Mouse (Mus musculus) limb, embryonic 11.5 days (tissue): Measurements from ENCODE around the gene Gpr61. TPM values are rescaled to one million over a fixed set of nuclear protein-coding genes. Genes with fewer than 3 reads are reported as not detected.

Source experiments
- ATAC-seq: fragments of 200-750 bp; cut with Nextera tagmentation; 2 replicates; pipeline ENCODE4 v1.8.0; 2017; ENCODE audit warnings: low read depth; ENCODE audit not compliant: insufficient number of reproducible peaks, low FRiP score, low TSS enrichment
- DNase-seq: peaks from one replicate; pipeline ENCODE4 v3.0.0-alpha.2; 2015; ENCODE audit warnings: low spot score
- H3K27ac ChIP-seq: fragments of 300-500 bp; sonication (generic); replicated peaks from 2 replicates; pipeline ENCODE4 v1.5.1; 2014; ENCODE audit warnings: low read depth, mild to moderate bottlenecking, low read length
- H3K27me3 ChIP-seq: fragments of 300-500 bp; sonication (generic); 2 replicates; pipeline ENCODE4 v1.6.1; 2014; ENCODE audit warnings: mild to moderate bottlenecking, low read length, mixed read lengths; ENCODE audit not compliant: control insufficient read depth, insufficient read depth
- H3K36me3 ChIP-seq: fragments of 300-500 bp; sonication (generic); 2 replicates; pipeline ENCODE4 v1.6.1; 2014; ENCODE audit warnings: mild to moderate bottlenecking, low read length, moderate library complexity, mixed read lengths; ENCODE audit not compliant: control insufficient read depth, insufficient read depth
- H3K4me1 ChIP-seq: fragments of 300-500 bp; sonication (generic); 2 replicates; pipeline ENCODE4 v1.6.1; 2014; ENCODE audit warnings: low read length, mixed read lengths; ENCODE audit not compliant: control insufficient read depth, insufficient read depth
- H3K4me2 ChIP-seq: fragments of 300-500 bp; sonication (generic); 2 replicates; pipeline ENCODE4 v1.6.1; 2014; ENCODE audit warnings: low read depth, mild to moderate bottlenecking, moderate library complexity; ENCODE audit not compliant: severe bottlenecking
- H3K4me3 ChIP-seq: fragments of 300-500 bp; sonication (generic); 2 replicates; pipeline ENCODE4 v1.5.1; 2014; ENCODE audit warnings: low read depth, low read length
- H3K9ac ChIP-seq: fragments of 300-500 bp; sonication (generic); 2 replicates; pipeline ENCODE4 v1.6.1; 2014; ENCODE audit warnings: mild to moderate bottlenecking, low read length
- H3K9me3 ChIP-seq: fragments of 300-500 bp; sonication (generic); 2 replicates; pipeline ENCODE4 v1.6.1; 2016; ENCODE audit warnings: low read length; ENCODE audit not compliant: control insufficient read depth
- WGBS: fragments of 180-500 bp; shearing (Covaris S2); extraction: QIAGEN DNeasy Blood & Tissue Kit; methylation state at CpG from one replicate; pipeline ENCODE4 v1.1.7; 2014; 5-methylcytosine and 5-hydroxymethylcytosine counted together
- polyA plus RNA-seq: library from polyadenylated mRNA; unstranded; fragments of >200 nt; fragmentation: Nextera tagmentation; extraction: Ambion mirVana; gene quantifications from 2 replicates; pipeline ENCODE4 v1.2.1, GENCODE M21; 2014

The Gpr61 gene
- polyA plus RNA-seq, 1 experiment from 2014 or later: 0.29 TPM

- H3K4me1 ChIP-seq: peaks cover 8% of the 10 kb centered on the region
- H3K9ac ChIP-seq: no peak overlapping the region
- no peaks in the 10 kb centered on the region for H3K36me3 ChIP-seq
- no peak for DNase-seq
- H3K27me3 ChIP-seq: no peaks in the 10 kb centered on the region
- no peak overlapping the region for H3K27ac ChIP-seq
- WGBS: 92% methylated on average over 4 of the region's 4 CpGs
- H3K4me2 ChIP-seq: no peak overlapping the region
- no peak overlapping the region for H3K4me3 ChIP-seq
- H3K9me3 ChIP-seq: no peaks in the 10 kb centered on the region
- ATAC-seq: no peak
Observed at GRCm38 (mm10) chr3:108129804-108130203, 24.9 kb downstream of the Gpr61 start.

GRCm38 (mm10) chr3:108129367-108129766 is 25.3 kb downstream of the Gpr61 start:
- Histone ChIP-seq H3K36me3 (no peaks in the 10 kb centered on the region), H3K4me3 (no peak overlapping the region), H3K27me3 (no peaks in the 10 kb centered on the region), H3K27ac (no peak overlapping the region), H3K9ac (no peak overlapping the region), H3K4me1 (peaks cover 8% of the 10 kb centered on the region), H3K4me2 (no peak overlapping the region), H3K9me3 (no peaks in the 10 kb centered on the region)
- DNase-seq (no peak), ATAC-seq (no peak)
- WGBS: 93% methylated on average over 4 of the region's 4 CpGs

GRCm38 (mm10) chr3:108128520-108128919 is 26.2 kb downstream of the Gpr61 start:
- WGBS: 74% methylated on average over 5 of the region's 5 CpGs
- peaks cover 8% of the 10 kb centered on the region for H3K4me1 ChIP-seq

GRCm38 (mm10) chr3:108126327-108126726 is 28.4 kb downstream of the Gpr61 start:
- ATAC-seq: no peak
- H3K4me1 ChIP-seq: peaks cover 8% of the 10 kb centered on the region
- no peaks in the 10 kb centered on the region for H3K9me3 ChIP-seq
- 88% methylated on average over 3 of the region's 3 CpGs for WGBS
- no peak overlapping the region for H3K4me3 ChIP-seq
- H3K27ac ChIP-seq: no peak overlapping the region
- H3K36me3 ChIP-seq: peaks cover under 1% of the 10 kb centered on the region; the same call in 1 of the 2 replicates
- H3K27me3 ChIP-seq: no peaks in the 10 kb centered on the region
- no peak overlapping the region for H3K4me2 ChIP-seq
- H3K9ac ChIP-seq: no peak overlapping the region
- no peak for DNase-seq

More at GRCm38 (mm10) chr3:108128520-108128919, 26.2 kb downstream of the Gpr61 start:
- Histone ChIP-seq H3K27me3 (no peaks in the 10 kb centered on the region), H3K27ac (no peak overlapping the region), H3K4me3 (no peak overlapping the region), H3K9ac (no peak overlapping the region), H3K36me3 (no peaks in the 10 kb centered on the region), H3K9me3 (no peaks in the 10 kb centered on the region), H3K4me2 (no peak overlapping the region)
- no peak for ATAC-seq
- DNase-seq: no peak

GRCm38 (mm10) chr3:108124131-108124530 is 30.6 kb downstream of the Gpr61 start:
- no peak for DNase-seq
- H3K4me2 ChIP-seq: no peak overlapping the region
- H3K4me3 ChIP-seq: no peak overlapping the region
- WGBS: 54% methylated on average over 1 of the region's 1 CpGs
- no peaks in the 10 kb centered on the region for H3K9me3 ChIP-seq
- peaks cover 8% of the 10 kb centered on the region for H3K4me1 ChIP-seq
- H3K9ac ChIP-seq: no peak overlapping the region
- ATAC-seq: no peak
- H3K27ac ChIP-seq: no peak overlapping the region
- H3K27me3 ChIP-seq: no peaks in the 10 kb centered on the region
- peaks cover 2% of the 10 kb centered on the region; the same call in 1 of the 2 replicates for H3K36me3 ChIP-seq

- Histone ChIP-seq H3K27me3 (no peaks in the 10 kb centered on the region), H3K36me3 (peaks cover 6% of the 10 kb centered on the region; the same call in 1 of the 2 replicates), H3K4me1 (no peaks in the 10 kb centered on the region; the same call in 1 of the 2 replicates), H3K4me2 (no peak overlapping the region), H3K9me3 (no peaks in the 10 kb centered on the region), H3K4me3 (no peak overlapping the region), H3K27ac (no peak overlapping the region), H3K9ac (no peak overlapping the region)
- no peak for DNase-seq
- WGBS: 94% methylated on average over 5 of the region's 5 CpGs
- no peak for ATAC-seq
Observed at GRCm38 (mm10) chr3:108123242-108123641, 31.4 kb downstream of the Gpr61 start.

- H3K27me3 ChIP-seq: no peaks in the 10 kb centered on the region
- no peaks in the 10 kb centered on the region for H3K9me3 ChIP-seq
- H3K4me3 ChIP-seq: no peak overlapping the region
- H3K36me3 ChIP-seq: peaks cover 11% of the 10 kb centered on the region
- H3K4me1 ChIP-seq: no peaks in the 10 kb centered on the region
- 92% methylated on average over 3 of the region's 3 CpGs for WGBS
- ATAC-seq: no peak
- H3K27ac ChIP-seq: no peak overlapping the region
- no peak overlapping the region for H3K9ac ChIP-seq
- H3K4me2 ChIP-seq: no peak overlapping the region
- no peak for DNase-seq
Observed at GRCm38 (mm10) chr3:108121101-108121500, 33.6 kb downstream of the Gpr61 start.

GRCm38 (mm10) chr3:108117465-108117864 is 37.2 kb downstream of the Gpr61 start:
- ATAC-seq: no peak
- Histone ChIP-seq H3K4me2 (no peak overlapping the region), H3K4me1 (no peaks in the 10 kb centered on the region), H3K9ac (no peak overlapping the region), H3K27me3 (no peaks in the 10 kb centered on the region), H3K36me3 (peaks cover 15% of the 10 kb centered on the region), H3K27ac (no peak overlapping the region), H3K9me3 (no peaks in the 10 kb centered on the region), H3K4me3 (no peak overlapping the region)
- DNase-seq: no peak
- WGBS: 95% methylated on average over 6 of the region's 6 CpGs

GRCm38 (mm10) chr3:108113591-108114289 is 40.9 kb downstream of the Gpr61 start:
- Histone ChIP-seq H3K4me3 (no peak overlapping the region), H3K4me2 (no peak overlapping the region), H3K9ac (no peak overlapping the region), H3K27ac (no peak overlapping the region), H3K9me3 (no peaks in the 10 kb centered on the region), H3K27me3 (no peaks in the 10 kb centered on the region), H3K4me1 (no peaks in the 10 kb centered on the region), H3K36me3 (peaks cover 20% of the 10 kb centered on the region)
- no peak for DNase-seq
- WGBS: 87% methylated on average over 7 of the region's 7 CpGs
- ATAC-seq: no peak
